Mouse (Mus musculus) CH12.LX (cell line): ENCODE data around the gene Pgc. TPM values are rescaled to one million over a fixed set of nuclear protein-coding genes. Genes with fewer than 3 reads are reported as not detected.

Experiments
- DNase-seq: peaks from one replicate; pipeline ENCODE4 v3.0.0-alpha.2; 2013; ENCODE audit errors: extremely low read depth
- H3K27ac ChIP-seq: 2 replicates; pipeline ENCODE4 v1.5.1; 2012; ENCODE audit warnings: low read depth, mild to moderate bottlenecking, control low read depth, moderate library complexity; ENCODE audit not compliant: insufficient read depth
- H3K27me3 ChIP-seq: replicated peaks from 2 replicates; pipeline ENCODE3; 2012; ENCODE audit warnings: inconsistent platforms
- H3K36me3 ChIP-seq, 2 experiments: replicated peaks in 1 of 2; 2 replicates each; pipeline versions ENCODE3 to v1.6.1; 2012; ENCODE audit warnings: inconsistent platforms in 1 of 2, low read length in 1 of 2, mild to moderate bottlenecking in 1 of 2, mixed read lengths in 1 of 2, moderate library complexity in 1 of 2; ENCODE audit not compliant: control insufficient read depth in 1 of 2, insufficient read depth in 1 of 2
- H3K4me1 ChIP-seq, 2 experiments: 2 replicates each; pipeline ENCODE4 v1.6.1; 2012; ENCODE audit warnings: inconsistent platforms in 1 of 2, moderate library complexity in 1 of 2; ENCODE audit not compliant: insufficient read depth in 2 of 2, control insufficient read depth in 1 of 2
- H3K4me2 ChIP-seq: 2 replicates; pipeline ENCODE4 v1.6.1; 2012; ENCODE audit warnings: low read depth, mild to moderate bottlenecking, control low read depth; ENCODE audit not compliant: poor library complexity, insufficient read depth, severe bottlenecking
- H3K4me3 ChIP-seq, 3 experiments: fragments of 150-350 bp in 1 of 3; sonication (generic) in 1 of 3; replicated peaks in 1 of 3; 2 replicates each; pipeline versions ENCODE3 to v1.5.1; 2011 to 2012; ENCODE audit warnings: low read depth in 2 of 3, low read length in 2 of 3, mild to moderate bottlenecking in 2 of 3, moderate library complexity in 2 of 3, control low read depth in 1 of 3, improper control_type of control experiment in 1 of 3, inconsistent platforms in 1 of 3, mixed read lengths in 1 of 3; ENCODE audit not compliant: poor library complexity in 1 of 3
- H3K79me2 ChIP-seq: replicated peaks from 2 replicates; pipeline ENCODE4 v1.6.1; 2012; ENCODE audit warnings: mild to moderate bottlenecking, moderate library complexity; ENCODE audit not compliant: control insufficient read depth, poor library complexity, insufficient read depth, severe bottlenecking; ENCODE audit errors: extremely low read depth
- H3K9ac ChIP-seq: 2 replicates; pipeline ENCODE4 v1.6.1; 2012; ENCODE audit warnings: low read depth, mild to moderate bottlenecking, control low read depth, moderate library complexity; ENCODE audit not compliant: insufficient read depth
- H3K9me3 ChIP-seq: replicated peaks from 2 replicates; pipeline ENCODE3; 2012; ENCODE audit warnings: low read length, inconsistent platforms, mixed read lengths
- BHLHE40 ChIP-seq: IDR thresholded peaks from 2 replicates; pipeline ENCODE4 v1.6.1; 2011; ENCODE audit warnings: mild to moderate bottlenecking, low read depth, low read length, improper control_type of control experiment
- CHD2 ChIP-seq: IDR thresholded peaks from 2 replicates; pipeline ENCODE4 v1.6.1; 2011; ENCODE audit warnings: low read length, improper control_type of control experiment
- CTCF ChIP-seq, 2 experiments: IDR thresholded peaks in 1 of 2; conservative IDR thresholded peaks in 1 of 2; 2 replicates each; pipeline ENCODE4 v1.5.1; 2011 to 2012; ENCODE audit warnings: low read depth in 2 of 2, low read length in 2 of 2, improper control_type of control experiment in 1 of 2, inconsistent platforms in 1 of 2, mild to moderate bottlenecking in 1 of 2, moderate library complexity in 1 of 2
- E2F4 ChIP-seq: IDR thresholded peaks from 2 replicates; pipeline ENCODE4 v1.6.1; 2011; ENCODE audit warnings: low read depth, low read length, improper control_type of control experiment; ENCODE audit not compliant: insufficient replicate concordance
- ELF1 ChIP-seq: IDR thresholded peaks from 2 replicates; pipeline ENCODE4 v1.6.1; 2014; ENCODE audit warnings: low read depth, mild to moderate bottlenecking, inconsistent platforms, low read length, improper control_type of control experiment
- ETS1 ChIP-seq: conservative IDR thresholded peaks from 2 replicates; pipeline ENCODE4 v1.6.1; 2012; ENCODE audit warnings: low read depth, mild to moderate bottlenecking, inconsistent platforms, low read length, improper control_type of control experiment, moderate library complexity
- IRF4 ChIP-seq: IDR thresholded peaks from 2 replicates; pipeline ENCODE4 v1.6.1; 2014; ENCODE audit warnings: low read depth, mild to moderate bottlenecking, inconsistent platforms, low read length, improper control_type of control experiment
- JUN ChIP-seq: IDR thresholded peaks from 2 replicates; pipeline ENCODE4 v1.6.1; 2011; ENCODE audit warnings: low read depth, mild to moderate bottlenecking, low read length, improper control_type of control experiment, moderate library complexity; ENCODE audit not compliant: insufficient read depth
- MAFK ChIP-seq: IDR thresholded peaks from 2 replicates; pipeline ENCODE4 v1.6.1; 2011; ENCODE audit warnings: low read length, improper control_type of control experiment; ENCODE audit not compliant: insufficient replicate concordance
- MAX ChIP-seq: IDR thresholded peaks from 2 replicates; pipeline ENCODE4 v1.6.1; 2011; ENCODE audit warnings: low read length, improper control_type of control experiment
- MEF2A ChIP-seq: IDR thresholded peaks from 2 replicates; pipeline ENCODE4 v1.6.1; 2014; ENCODE audit warnings: low read depth, mild to moderate bottlenecking, inconsistent platforms, low read length, improper control_type of control experiment, borderline replicate concordance
- MXI1 ChIP-seq: IDR thresholded peaks from 2 replicates; pipeline ENCODE4 v1.6.1; 2011; ENCODE audit warnings: mild to moderate bottlenecking, low read depth, low read length, improper control_type of control experiment
- POLR2A ChIP-seq: IDR thresholded peaks from 2 replicates; pipeline ENCODE4 v1.6.1; 2011; ENCODE audit warnings: low read depth, mild to moderate bottlenecking, improper control_type of control experiment, low read length
- POLR2AphosphoS2 ChIP-seq: IDR thresholded peaks from 2 replicates; pipeline ENCODE4 v1.6.1; 2011; ENCODE audit warnings: low read depth, low read length, improper control_type of control experiment
- RAD21 ChIP-seq: IDR thresholded peaks from 2 replicates; pipeline ENCODE4 v1.6.1; 2011; ENCODE audit warnings: low read depth, mild to moderate bottlenecking, low read length, improper control_type of control experiment, moderate library complexity
- SMC3 ChIP-seq: IDR thresholded peaks from 2 replicates; pipeline ENCODE4 v1.6.1; 2011; ENCODE audit warnings: low read depth, low read length, improper control_type of control experiment
- dilution Hi-C: fragments of 300-500 bp; cut with MboI; formaldehyde crosslinking; loops from 2 replicates; pipeline ENCODE4 v1.14.3; 2020; ENCODE audit warnings: low sequenced_read_pairs; ENCODE audit not compliant: extremely low pct_unique_long_range_greater_than_20kb, extremely low pct_ligation_motif_present
- in situ Hi-C: fragments of 300-500 bp; cut with MboI; formaldehyde crosslinking; loops from 3 replicates; pipeline ENCODE4 v1.14.3; 2019; ENCODE audit warnings: low sequenced_read_pairs, low pct_ligation_motif_present, low pct_unique_long_range_greater_than_20kb, mixed read lengths
- polyA plus RNA-seq: library from polyadenylated mRNA; unstranded; fragments of >175 nt; gene quantifications from 2 replicates; pipeline ENCODE4 v1.2.1, GENCODE M21; 2012; ENCODE audit warnings: low read depth; ENCODE audit not compliant: insufficient read length
- total RNA-seq, 2 experiments: library from RNA; depleted of rRNA; stranded (reverse); fragments of 300-350 nt in 1 of 2; fragments of >200 nt in 1 of 2; gene quantifications; 2 replicates each; pipeline ENCODE4 v1.2.3; 2012 to 2014

Gene Pgc
- total and polyA plus RNA-seq, 3 experiments = not detected

GRCm38 (mm10) chr17:47744086-47744485, 17.4 kb downstream of the Pgc start:
- in situ Hi-C loops = no loop called here
- dilution Hi-C loops = no loop called here
- Histone ChIP-seq H3K79me2 (peaks cover 35% of the 10 kb centered on the region), H3K27me3 (no peaks in the 10 kb centered on the region), H3K4me3 (no peak overlapping the region), H3K9me3 (peaks cover 19% of the 10 kb centered on the region), H3K4me1 (peaks cover 23 to 59% of the 10 kb centered on the region in 2 experiments), H3K4me2 (no peak overlapping the region), H3K27ac (no peak overlapping the region)
- no peak for DNase-seq
- TF ChIP-seq MXI1 = no peak
- TF ChIP-seq ETS1 = no peak
- TF ChIP-seq MAFK = no peak
- TF ChIP-seq JUN = no peak
- no peak for TF ChIP-seq POLR2A
- TF ChIP-seq ELF1 = no peak
- TF ChIP-seq IRF4 = no peak
- TF ChIP-seq CHD2 = no peak
- TF ChIP-seq SMC3 = no peak
- no peak for TF ChIP-seq MAX
- TF ChIP-seq BHLHE40 = no peak
- TF ChIP-seq E2F4 = no peak
- no peak for TF ChIP-seq RAD21
- no peak for TF ChIP-seq POLR2AphosphoS2
- TF ChIP-seq, all 38 proteins: peak for 0
- Histone ChIP-seq H3K9ac (no peak overlapping the region), H3K36me3 (peaks cover 5 to 48% of the 10 kb centered on the region in 2 experiments)

- no peak for DNase-seq
- Histone ChIP-seq H3K9me3 (peaks cover 19% of the 10 kb centered on the region), H3K4me3 (no peak overlapping the region), H3K27ac (no peak overlapping the region), H3K27me3 (no peaks in the 10 kb centered on the region), H3K4me1 (peaks cover 26 to 63% of the 10 kb centered on the region in 2 experiments), H3K79me2 (peaks cover 40% of the 10 kb centered on the region), H3K9ac (no peak overlapping the region), H3K4me2 (no peak overlapping the region), H3K36me3 (peaks cover 5 to 48% of the 10 kb centered on the region in 2 experiments)
- in situ Hi-C loops = no loop called here
- TF ChIP-seq MEF2A (no peak), SMC3 (peak; percentile 41; the same call in 1 of the 2 replicates), RAD21 (peak; percentile 49), CTCF (conservative IDR thresholded peaks at IDR 0.05 in 1 of 2, IDR thresholded peaks at IDR 0.05 in 1 of 2; ENCODE audit: low read depth in 2 of 2, low read length in 2 of 2) (peak; percentile 39 to 53)
- dilution Hi-C loops = no loop called here
Observed at GRCm38 (mm10) chr17:47744746-47745368, 18.2 kb downstream of the Pgc start.
